Mouse (Mus musculus) stomach, adult 2 months (tissue): ENCODE measurements around the gene Prnd. TPM values are rescaled to one million over a fixed set of nuclear protein-coding genes. Genes with fewer than 3 reads are reported as not detected.

Experiments
- polyA plus RNA-seq: library from polyadenylated mRNA; depleted of rRNA; stranded (reverse); fragments of >200 nt; gene quantifications from 2 replicates; pipeline ENCODE4 v1.2.3, GENCODE M21; 2012; rRNA removed

Gene Prnd
- 2.9 and 4.9 TPM in 2 replicates for polyA plus RNA-seq

DNA sequence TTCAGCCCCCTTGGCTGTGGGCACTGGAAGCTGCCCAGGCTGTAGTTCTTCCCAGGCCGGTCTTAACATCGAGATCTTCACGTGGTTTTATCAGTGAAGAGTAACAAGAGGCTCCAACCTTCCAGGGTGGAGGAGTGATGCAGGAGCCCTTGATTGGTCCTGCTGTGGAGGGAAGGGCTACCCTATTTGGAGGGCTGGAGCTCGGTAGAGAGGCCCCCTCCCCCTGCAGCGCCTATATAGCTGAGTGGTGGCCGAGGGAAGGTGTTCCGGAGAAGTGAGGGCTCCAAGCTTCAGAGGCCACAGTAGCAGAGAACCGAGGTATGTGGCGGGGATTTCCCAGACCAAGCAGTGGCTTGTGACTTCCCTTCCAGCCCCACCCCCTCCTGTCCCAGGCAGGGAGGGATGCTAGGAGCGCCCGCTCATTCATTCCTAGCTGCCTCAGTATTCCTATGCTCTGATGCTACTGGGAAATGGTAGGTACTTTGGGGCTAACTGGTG is at the start of gene Prnd:
Gene Prnd, plus strand, starts transcription at position 264 of the 498 bp plus-strand sequence.

DNA sequence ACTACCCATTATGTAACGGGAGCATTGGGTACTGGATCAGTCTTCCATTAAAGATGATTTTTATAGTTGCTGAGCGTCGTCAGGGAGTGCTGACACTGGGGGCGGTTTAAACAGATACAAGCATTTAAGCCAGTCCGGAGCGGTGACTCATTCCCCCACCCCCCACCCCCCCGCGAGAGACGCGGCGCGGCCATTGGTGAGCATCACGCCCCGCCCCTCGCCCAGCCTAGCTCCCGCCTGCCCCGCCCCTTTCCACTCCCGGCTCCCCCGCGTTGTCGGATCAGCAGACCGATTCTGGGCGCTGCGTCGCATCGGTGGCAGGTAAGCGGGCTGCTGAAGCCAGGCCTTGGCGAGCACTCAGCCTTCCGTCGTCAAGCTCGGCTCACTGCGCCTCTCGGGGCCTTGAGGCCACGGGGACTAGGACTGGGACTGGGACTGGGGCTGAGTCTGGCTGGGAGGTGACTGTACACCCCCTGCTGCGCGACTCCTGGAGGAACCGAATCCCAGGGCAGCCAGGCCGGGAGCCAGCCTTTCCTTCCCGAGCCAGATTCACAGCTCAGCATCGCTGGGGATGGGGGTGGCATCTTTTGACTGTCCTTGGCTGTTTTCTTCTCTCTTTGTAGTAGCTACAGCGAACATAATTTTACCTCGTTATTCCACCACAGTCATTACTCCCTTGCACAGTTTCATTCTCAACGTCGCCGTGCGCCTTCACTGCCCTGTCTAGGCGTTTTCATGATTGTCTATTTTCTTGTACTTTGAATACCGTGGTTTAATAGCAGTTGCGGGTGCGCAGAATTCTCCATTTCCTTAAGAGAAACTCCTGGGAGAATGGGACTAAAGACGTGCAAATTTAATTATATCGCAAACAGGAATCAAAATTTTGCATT is 40.7 kb upstream of the Prnd start, which contains the start of the genes Prnp and Prn:
Gene Prnp, plus strand, starts transcription at position 246 of the 890 bp plus-strand sequence.
Gene Prn, plus strand, starts transcription at position 275 of the 890 bp plus-strand sequence.

Other genes with a start within 250 kb of the Prnd start
- 0.04 TPM in 2 replicates for gene Erv3, start 91.1 kb upstream of the Prnd start, polyA plus RNA-seq
- gene Prnp, start 40.9 kb upstream of the Prnd start, polyA plus RNA-seq = 28.9 and 29.9 TPM in 2 replicates
- not detected in 2 replicates for gene Prn, start 40.9 kb upstream of the Prnd start, polyA plus RNA-seq
- 5.8 and 8.0 TPM in 2 replicates for gene Rassf2, start 79.4 kb downstream of the Prnd start, polyA plus RNA-seq
- gene Slc23a2, start 194.2 kb downstream of the Prnd start, polyA plus RNA-seq = 4.6 and 6.8 TPM in 2 replicates